12 mouse cellular contexts compared by ENCODE assay signal in the genomic region with DNA sequence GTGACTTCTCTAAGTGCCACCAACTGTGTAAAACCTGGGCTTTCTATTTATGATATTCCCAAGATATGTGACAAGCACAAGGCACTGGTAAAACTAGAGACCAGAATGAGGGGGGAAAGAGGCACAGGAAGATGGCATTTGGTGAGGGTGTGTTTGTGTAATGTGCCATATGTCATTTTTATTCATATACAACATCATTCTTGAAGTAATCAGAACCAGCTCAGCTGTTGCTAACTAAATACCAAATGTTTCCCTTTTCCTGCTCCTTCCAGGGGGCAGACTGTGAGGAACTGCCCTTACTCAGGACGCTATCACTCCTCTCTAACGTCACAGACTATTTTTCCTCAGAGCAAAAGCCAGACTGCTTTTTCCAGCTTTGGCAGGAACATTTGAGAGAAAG.
DNase-seq lines count a peak whose midpoint lies in the region; ATAC-seq lines count a peak whose summit lies in the region.
"Had no signal": no experiment of that assay in that cellular context is flagged by ENCODE, and none has a peak within 500 bp of the region (broad histone marks: within the 10 kb centered on the region; RNA-seq: fewer than 3 reads in every experiment).

No protein-coding gene starts in this region.

- no peaks in the 10 kb centered on the region for H3K36me3 ChIP-seq in heart, embryonic 16.5 days (ENCODE audit: control insufficient read depth, insufficient read depth)
- H3K36me3 ChIP-seq in neural tube, embryonic 13.5 days, result no peaks in the 10 kb centered on the region
- H3K36me3 ChIP-seq: stomach, embryonic 15.5 days had no signal

- H3K27me3 ChIP-seq in heart, embryonic 16.5 days (ENCODE audit: control insufficient read depth, insufficient read depth, low read length), result no peaks in the 10 kb centered on the region
- H3K27me3 ChIP-seq in neural tube, embryonic 13.5 days, result no peaks in the 10 kb centered on the region
- H3K27me3 ChIP-seq: stomach, embryonic 15.5 days had no signal

- ATAC-seq in heart, embryonic 16.5 days (replicated peaks; ENCODE audit: extremely low read depth, insufficient read depth, low FRiP score), result peak; percentile 49
- ATAC-seq in neural tube, embryonic 13.5 days (ENCODE audit: low read depth), result no peak

- no peaks in the 10 kb centered on the region for H3K9me3 ChIP-seq in heart, embryonic 16.5 days (replicated peaks; ENCODE audit: control insufficient read depth, low read length)
- H3K9me3 ChIP-seq in neural tube, embryonic 13.5 days, result no peaks in the 10 kb centered on the region
- H3K9me3 ChIP-seq: stomach, embryonic 15.5 days had no signal

- H3K27ac ChIP-seq in heart, embryonic 16.5 days (ENCODE audit: low read length), result peak overlapping the region; percentile 50
- 0 out of 2 replicates have a peak overlapping the region, but pooled peaks have one; percentile 23 for H3K27ac ChIP-seq in neural tube, embryonic 13.5 days (replicated peaks)
- H3K27ac ChIP-seq: hindbrain, embryonic 14.5 days; stomach, embryonic 15.5 days had no signal

- 35% methylated on average over 2 of the region's 2 CpGs for WGBS in heart, embryonic 16.5 days
- WGBS in neural tube, embryonic 13.5 days, result 84% methylated on average over 2 of the region's 2 CpGs

- no peak overlapping the region for H3K4me2 ChIP-seq in heart, embryonic 16.5 days (ENCODE audit: low read depth, low read length)
- no peak overlapping the region for H3K4me2 ChIP-seq in neural tube, embryonic 13.5 days
- H3K4me2 ChIP-seq: hindbrain, embryonic 14.5 days; stomach, embryonic 15.5 days had no signal

- DNase-seq in cerebellum, adult 9-10 months, result peak; percentile 62
- DNase-seq in cerebellum, adult 11-12 months, result no peak
- DNase-seq in heart, postnatal 14 days, result no peak
- DNase-seq in neural tube, embryonic 10.5 days (ENCODE audit: extremely low spot score, low spot score), result no peak
- DNase-seq in lung, postnatal 10 days, result peak; percentile 7
- DNase-seq in adipocyte (ENCODE audit: low spot score), result no peak
- DNase-seq: adrenal gland, adult 8-10 months; right cerebral cortex, postnatal 14 days had no signal

- intact Hi-C loops in heart, postnatal 14 days (cut with DNase I), result no loop called here

- H3K9ac ChIP-seq in heart, embryonic 16.5 days (ENCODE audit: low read length), result no peak overlapping the region
- H3K9ac ChIP-seq in neural tube, embryonic 13.5 days, result no peak overlapping the region
- H3K9ac ChIP-seq: hindbrain, embryonic 14.5 days; stomach, embryonic 15.5 days had no signal

- H3K4me1 ChIP-seq in heart, embryonic 16.5 days (ENCODE audit: control insufficient read depth, insufficient read depth, low read length), result peaks cover 7% of the 10 kb centered on the region; the same call in 1 of the 2 replicates
- H3K4me1 ChIP-seq in neural tube, embryonic 13.5 days (replicated peaks), result no peaks in the 10 kb centered on the region
- H3K4me1 ChIP-seq: stomach, embryonic 15.5 days had no signal

- no peak overlapping the region for H3K4me3 ChIP-seq in heart, embryonic 16.5 days (ENCODE audit: low read length)
- no peak overlapping the region for H3K4me3 ChIP-seq in neural tube, embryonic 13.5 days
- H3K4me3 ChIP-seq: stomach, embryonic 15.5 days had no signal

Comparison
In these comparisons a context has a peak if more than half of its experiments do, and no peak if none do; other contexts are left out.
1. DNase-seq: peak in cerebellum, adult 9-10 months (single experiment) and lung, postnatal 10 days (single experiment); none in cerebellum, adult 11-12 months (single experiment), heart, postnatal 14 days (0 of 2), neural tube, embryonic 10.5 days (single experiment) and adipocyte (single experiment).